Mouse (Mus musculus): ENCODE results near the gene Zg16.

Gene Zg16

DNA sequence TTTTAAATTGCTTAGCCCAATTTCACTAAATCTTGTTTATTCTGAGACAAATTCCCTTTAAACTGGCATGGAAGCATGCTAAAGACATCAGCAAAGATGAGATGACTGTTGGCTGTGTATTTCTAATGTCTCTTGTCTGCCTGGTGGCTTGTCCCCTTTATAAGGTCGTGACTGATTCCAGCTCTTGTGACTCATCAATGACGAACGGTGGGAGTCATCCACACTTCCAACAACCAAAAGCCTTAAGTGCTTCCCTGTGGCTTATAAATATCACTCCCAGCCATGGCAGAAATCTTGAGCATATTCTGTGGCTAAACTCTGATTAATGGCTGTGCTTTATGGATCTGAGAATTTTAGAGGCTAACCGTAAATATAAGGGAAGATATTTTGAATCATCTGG is 20.8 kb downstream of the Zg16 start:
- no peak for DNase-seq

GRCm38 (mm10) chr7:127065538-127065937 is 21.6 kb downstream of the Zg16 start:
- DNase-seq, result no peak

- peak; percentile 34 for DNase-seq
Observed at GRCm38 (mm10) chr7:127055026-127055585, 32.0 kb downstream of the Zg16 start.

DNA sequence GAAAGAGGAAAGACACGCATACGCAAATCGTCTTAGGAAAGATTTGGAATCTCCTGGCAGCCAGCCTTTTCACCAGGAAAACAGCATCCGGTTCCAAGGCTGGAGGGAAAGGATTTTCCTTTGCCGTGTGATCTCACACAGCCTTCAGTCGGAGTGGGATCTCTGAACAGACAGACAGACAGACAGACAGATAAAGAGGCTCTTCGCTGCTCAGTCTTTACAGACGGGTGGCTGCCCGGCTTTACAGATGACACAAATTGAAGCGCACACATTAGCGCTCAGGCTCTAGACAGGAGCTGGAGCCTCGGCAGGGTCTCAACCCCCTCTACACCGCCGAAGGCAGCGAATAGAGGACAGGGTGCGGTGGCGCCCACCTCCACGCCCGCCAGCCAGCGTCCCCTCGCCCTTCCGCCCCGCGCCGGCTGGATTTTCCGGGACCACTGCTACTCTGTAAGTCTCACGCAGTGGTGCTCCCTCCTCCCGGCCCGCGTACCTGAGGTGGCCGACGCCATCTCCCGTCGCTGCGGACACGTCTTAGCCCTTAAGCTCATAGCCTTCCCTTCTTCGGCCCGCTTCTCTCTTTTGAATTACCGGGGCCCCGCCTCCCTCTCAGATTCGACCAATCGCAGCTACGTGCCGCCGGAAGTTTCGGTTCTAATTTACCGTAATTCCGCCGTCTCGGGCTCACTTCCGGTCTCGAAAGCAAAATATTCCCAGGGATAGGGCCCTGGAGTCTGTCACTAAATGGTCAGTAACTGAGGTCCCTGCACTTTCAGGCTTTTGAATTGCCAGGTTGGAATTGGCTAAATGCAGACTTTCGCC is 45.1 kb downstream of the Zg16 start, which contains the start of gene Kif22:
Gene Kif22, minus strand, starts transcription at position 621 of the 822 bp plus-strand sequence.
- DNase-seq, result peak; percentile 87

DNA sequence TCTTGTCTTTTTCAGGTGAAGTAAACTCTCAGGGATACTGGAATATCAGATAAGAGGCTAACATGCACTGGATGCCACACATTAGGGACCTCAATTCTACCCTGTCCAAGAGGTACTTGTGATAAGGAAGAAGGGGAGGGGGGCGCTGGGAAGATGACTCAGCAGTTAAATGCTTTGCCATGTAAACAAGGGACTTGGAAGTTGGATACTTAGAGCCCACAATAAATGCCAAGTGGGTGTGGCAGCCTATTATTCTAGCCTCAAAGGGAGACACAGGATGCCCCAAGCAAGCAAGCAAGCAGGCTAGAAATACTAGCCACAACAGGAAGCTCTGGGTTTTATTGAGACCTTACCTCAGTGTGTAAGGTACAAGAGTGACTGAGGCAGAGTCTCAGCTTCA is 55.9 kb downstream of the Zg16 start:
- no peak for DNase-seq

GRCm38 (mm10) chr7:127030172-127030571 is 57.0 kb downstream of the Zg16 start:
- DNase-seq, result no peak

DNA sequence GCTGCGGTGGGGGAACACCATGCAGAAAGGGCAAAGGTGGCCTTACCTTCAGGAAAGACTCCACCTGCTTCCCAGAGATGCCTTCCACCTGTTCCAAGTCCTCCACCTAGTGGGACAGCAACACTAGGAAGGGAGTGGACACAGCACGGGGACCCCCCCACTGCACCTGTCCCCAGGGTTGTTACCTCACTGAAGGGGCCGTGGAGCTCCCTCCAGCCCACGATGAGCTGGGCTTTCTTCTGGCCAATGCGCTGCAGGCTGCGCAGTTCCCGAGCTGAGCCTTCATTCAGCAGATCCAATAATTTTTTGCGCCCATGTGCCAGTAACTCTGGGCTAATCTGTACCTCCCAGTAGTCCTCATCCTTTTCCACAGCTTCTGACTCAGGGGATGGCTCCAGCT is 59.2 kb downstream of the Zg16 start:
- no peak for DNase-seq

GRCm38 (mm10) chr7:127026984-127027726 is 60.0 kb downstream of the Zg16 start, which contains the start of gene Maz:
TSS of gene Maz (minus strand) at chr7:127027037.
- DNase-seq, result peak; percentile 99

- no peak for DNase-seq
Observed at GRCm38 (mm10) chr7:127026616-127026983, 60.5 kb downstream of the Zg16 start.

DNA sequence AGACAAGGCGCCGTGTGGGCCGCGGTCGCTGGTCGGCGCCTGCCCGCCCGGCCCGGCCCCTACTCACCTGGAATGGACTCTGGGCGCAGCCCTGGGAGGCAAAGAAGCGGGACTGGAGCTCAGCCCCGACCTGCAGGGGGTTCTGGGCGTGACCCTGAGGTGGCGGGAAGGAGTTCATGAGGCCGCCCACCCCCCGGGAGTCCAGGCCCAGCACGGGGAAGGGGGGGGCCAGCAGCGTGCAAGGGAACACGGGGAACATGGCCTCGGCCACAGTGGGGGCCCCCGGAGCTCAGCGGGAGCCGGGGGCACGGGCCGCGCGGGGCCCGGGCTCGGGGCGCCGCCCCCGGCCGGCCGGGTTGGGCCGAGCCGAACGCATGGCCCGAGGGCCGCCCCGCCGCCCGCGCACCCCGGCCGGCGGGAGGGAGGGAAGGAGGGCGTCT is 60.9 kb downstream of the Zg16 start:
- DNase-seq, result no peak

DNA sequence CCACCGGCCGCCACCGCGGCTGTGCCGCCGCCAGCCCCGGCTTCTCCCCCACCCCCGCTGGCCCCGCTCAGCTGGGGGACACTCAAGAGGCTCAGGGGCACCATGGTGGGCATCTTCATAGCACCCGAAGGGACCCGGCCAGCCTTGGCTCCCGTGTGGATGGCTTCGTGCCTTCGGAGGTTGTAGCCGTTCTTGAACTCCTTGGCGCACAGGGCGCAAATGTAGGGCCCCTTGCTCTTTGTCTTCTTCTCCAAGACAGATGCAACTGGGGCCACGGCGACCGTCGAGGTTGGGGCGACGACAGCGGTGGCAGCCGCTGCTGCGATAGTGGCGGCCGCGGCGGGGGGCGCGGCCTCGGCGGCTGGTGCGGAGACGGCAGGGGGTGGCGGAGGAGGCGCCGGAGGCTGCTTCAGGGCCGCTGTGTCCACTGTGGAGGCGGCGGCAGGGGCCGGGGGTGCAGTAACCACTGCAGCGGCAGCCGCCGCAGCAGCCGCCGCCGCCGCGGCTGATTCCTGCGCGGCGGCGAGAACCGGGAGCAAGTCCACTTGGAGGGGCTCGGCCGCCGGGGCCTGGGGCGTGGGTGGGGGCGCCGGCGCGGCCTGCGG is 61.5 kb downstream of the Zg16 start:
- no peak for DNase-seq

DNA sequence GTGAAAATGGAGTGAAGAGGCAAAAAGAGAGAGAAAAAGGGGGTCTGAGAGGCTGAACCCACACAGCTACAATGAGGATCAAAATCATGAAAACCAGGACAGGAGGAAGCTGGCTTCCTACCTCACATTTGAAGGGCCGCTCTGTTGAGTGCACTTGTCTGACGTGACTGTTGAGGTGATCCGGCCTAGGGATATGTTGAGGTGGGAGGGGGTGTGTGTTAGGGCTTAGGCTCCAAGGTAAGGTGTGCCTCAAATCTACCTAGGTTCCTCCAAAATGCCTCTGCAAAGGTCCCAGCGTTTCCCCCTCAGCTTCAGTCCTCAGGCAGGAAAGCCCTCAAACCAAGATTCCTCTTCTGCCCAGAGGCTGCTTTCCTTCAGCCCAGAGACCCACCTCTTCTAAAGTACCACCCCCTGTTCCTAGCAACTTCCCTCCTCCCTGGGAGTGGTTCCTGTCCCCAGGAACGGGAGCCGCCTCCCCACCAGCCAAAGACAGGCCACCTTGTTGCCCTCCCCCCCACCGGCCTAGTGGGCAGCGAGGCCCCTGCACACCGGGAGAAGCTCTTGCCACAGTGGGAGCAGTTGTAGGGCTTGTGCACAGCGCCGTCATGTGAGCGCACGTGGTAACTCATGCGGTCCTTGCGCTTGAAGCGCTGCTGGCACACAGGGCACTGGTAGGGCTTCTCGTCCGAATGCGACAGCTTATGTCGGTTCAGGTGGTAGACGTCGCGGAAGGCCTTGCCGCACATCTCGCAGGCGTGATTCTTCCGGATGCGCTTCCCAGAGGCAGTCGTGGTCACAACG is 62.2 kb downstream of the Zg16 start:
- DNase-seq, result peak; percentile 85

GRCm38 (mm10) chr7:127023896-127024690 is 63.0 kb downstream of the Zg16 start:
- DNase-seq, result no peak

GRCm38 (mm10) chr7:127023272-127023691 is 63.8 kb downstream of the Zg16 start:
- no peak for DNase-seq

DNA sequence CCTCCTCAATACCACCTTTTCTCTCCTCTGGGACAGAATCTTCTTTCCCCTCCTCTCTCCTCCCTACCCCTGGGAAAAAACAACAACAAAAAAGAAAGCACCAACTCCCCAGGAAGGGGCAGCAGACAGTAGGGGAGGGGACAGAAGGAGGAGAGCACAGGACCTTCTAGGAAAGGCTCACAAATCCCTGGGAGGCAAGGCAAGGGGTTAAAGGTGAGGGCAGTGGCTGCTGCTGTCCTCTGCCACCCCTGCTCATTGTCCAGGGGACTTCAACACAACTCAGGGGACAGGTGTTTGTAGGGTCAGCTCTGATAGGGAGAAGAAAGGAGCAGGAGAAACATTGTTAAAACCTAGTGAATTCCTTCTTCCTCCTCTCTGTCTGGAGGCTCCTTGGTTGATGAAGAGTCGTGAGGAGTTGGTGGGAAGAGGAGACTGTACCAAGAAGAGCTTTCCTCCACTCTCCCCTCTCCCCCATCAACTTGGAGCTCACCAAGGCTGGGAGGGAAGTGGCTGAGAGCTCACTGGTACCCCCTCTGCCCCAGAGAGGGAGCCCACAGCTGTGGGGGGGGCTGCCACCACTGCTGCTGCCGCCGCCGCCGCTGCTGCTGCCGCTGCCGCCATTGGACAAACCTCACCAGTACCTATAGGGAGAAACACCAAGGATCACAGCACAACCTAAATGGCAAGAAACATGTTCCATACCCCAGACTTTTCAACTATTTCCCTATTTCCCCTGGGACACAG is 64.4 kb downstream of the Zg16 start:
- DNase-seq, result no peak

- DNase-seq, result no peak
Observed at GRCm38 (mm10) chr7:127021563-127022527, 65.3 kb downstream of the Zg16 start.

GRCm38 (mm10) chr7:127020901-127021562 is 66.1 kb downstream of the Zg16 start, which contains the start of the genes Gm42742 and Prrt2:
TSS of gene Gm42742 (minus strand) at chr7:127021097.
TSS of gene Prrt2 (minus strand) at chr7:127021211.
- DNase-seq, result peak; percentile 73

DNA sequence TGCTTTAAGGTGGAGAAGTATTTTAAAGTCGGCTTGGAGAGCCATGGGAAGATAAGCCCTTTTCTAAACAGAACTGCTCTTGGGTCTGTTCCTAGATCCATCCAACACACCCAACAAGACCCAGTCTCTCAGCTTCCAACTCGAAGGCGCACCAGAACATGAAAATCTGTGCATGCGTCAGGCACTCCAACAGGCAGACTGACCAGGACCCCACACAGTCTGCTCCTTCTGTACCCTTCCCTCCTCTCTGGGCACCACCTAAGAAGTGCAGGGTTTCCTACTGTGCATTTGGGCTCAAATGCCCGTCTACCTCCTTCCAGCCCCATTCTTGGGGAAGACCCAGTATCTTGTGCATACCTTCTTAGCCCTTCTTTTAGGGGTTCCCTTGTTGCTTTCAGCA is 66.6 kb downstream of the Zg16 start:
- DNase-seq, result no peak

DNA sequence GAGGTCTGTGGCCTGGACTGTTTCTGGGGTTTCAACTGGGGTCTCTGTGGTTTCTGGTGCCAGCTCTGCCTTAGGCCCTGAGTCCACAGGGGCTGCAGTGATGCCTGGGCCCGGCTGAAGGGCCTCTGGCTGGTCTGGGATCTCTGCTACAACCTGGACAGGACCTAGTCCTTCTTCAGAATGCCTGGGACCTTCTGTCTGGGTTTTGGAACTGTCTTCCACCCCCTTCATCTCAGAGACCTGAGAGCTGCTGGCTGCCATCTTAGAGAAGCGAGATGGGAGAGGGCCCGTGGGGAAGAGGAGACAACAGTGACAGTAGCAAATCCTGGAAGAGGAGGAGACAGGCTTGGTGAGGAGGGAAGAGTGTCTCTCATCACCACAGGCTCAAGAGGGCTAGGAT is 67.1 kb downstream of the Zg16 start:
- DNase-seq, result no peak
